Mouse (Mus musculus) liver, embryonic 15.5 days (tissue): Measurements from ENCODE around the gene Tmem170b. TPM values are rescaled to one million over a fixed set of nuclear protein-coding genes. Genes with fewer than 3 reads are reported as not detected.

Experiments
- ATAC-seq: fragments of 200-750 bp; cut with Nextera tagmentation; 2 replicates; pipeline ENCODE4 v1.8.0; 2017; ENCODE audit warnings: moderate number of reproducible peaks, mild to moderate bottlenecking, moderate library complexity; ENCODE audit not compliant: insufficient read depth
- H3K27ac ChIP-seq: fragments of 300-500 bp; sonication (generic); replicated peaks from 2 replicates; pipeline ENCODE4 v1.5.1; 2015; ENCODE audit warnings: mild to moderate bottlenecking, inconsistent platforms
- H3K27me3 ChIP-seq: fragments of 300-500 bp; sonication (generic); 2 replicates; pipeline ENCODE4 v1.6.1; 2015; ENCODE audit warnings: mild to moderate bottlenecking, inconsistent platforms
- H3K36me3 ChIP-seq: fragments of 300-500 bp; sonication (generic); replicated peaks from 2 replicates; pipeline ENCODE4 v1.6.1; 2015; ENCODE audit warnings: moderate library complexity, mild to moderate bottlenecking, inconsistent platforms
- H3K4me1 ChIP-seq: fragments of 300-500 bp; sonication (generic); replicated peaks from 2 replicates; pipeline ENCODE4 v1.6.1; 2015; ENCODE audit warnings: inconsistent platforms
- H3K4me2 ChIP-seq: fragments of 300-500 bp; sonication (generic); 2 replicates; pipeline ENCODE4 v1.6.1; 2015; ENCODE audit warnings: moderate library complexity, mild to moderate bottlenecking, inconsistent platforms
- H3K4me3 ChIP-seq: fragments of 300-500 bp; sonication (generic); replicated peaks from 2 replicates; pipeline ENCODE4 v1.5.1; 2015; ENCODE audit warnings: mild to moderate bottlenecking, inconsistent platforms
- H3K9ac ChIP-seq: fragments of 300-500 bp; sonication (generic); 2 replicates; pipeline ENCODE4 v1.6.1; 2015; ENCODE audit warnings: moderate library complexity, mild to moderate bottlenecking, inconsistent platforms
- H3K9me3 ChIP-seq: fragments of 300-500 bp; sonication (generic); replicated peaks from 2 replicates; pipeline ENCODE4 v1.6.1; 2016; ENCODE audit warnings: inconsistent platforms
- WGBS: fragments of 180-500 bp; shearing (Covaris S2); methylation state at CpG from one replicate; pipeline ENCODE4 v1.1.7; 2015; ENCODE audit warnings: mixed read lengths; ENCODE audit not compliant: insufficient replicate concordance; 5-methylcytosine and 5-hydroxymethylcytosine counted together
- polyA plus RNA-seq: library from polyadenylated mRNA; unstranded; fragments of >200 nt; fragmentation: Nextera tagmentation; extraction: Ambion mirVana; gene quantifications from 2 replicates; pipeline ENCODE4 v1.2.1, GENCODE M21; 2015

The Tmem170b gene
- polyA plus RNA-seq, 1 experiment from 2014 or later, result 5.8 TPM

DNA sequence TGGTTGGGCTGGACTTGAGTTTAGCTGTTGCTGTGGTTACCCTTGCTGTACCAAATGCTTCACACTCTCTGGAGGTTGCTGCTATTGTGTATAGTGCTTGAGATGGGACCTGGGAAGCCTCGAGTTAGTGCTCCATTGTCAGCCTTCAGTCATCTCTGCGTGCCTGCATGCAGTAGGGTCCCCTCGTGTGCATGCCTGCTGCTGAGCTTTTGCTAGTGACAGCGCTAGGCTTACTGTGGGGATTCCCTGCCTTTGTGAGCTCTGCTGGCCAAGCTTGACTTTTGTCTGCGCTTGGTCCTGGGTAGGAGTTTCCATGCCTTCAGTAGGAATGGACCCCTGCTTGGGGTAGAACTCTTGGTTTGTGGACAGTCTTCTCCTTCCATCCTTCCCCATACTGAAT is 9.3 kb downstream of the Tmem170b start:
- WGBS, result 59% methylated on average over 5 of the region's 5 CpGs
- no peaks in the 10 kb centered on the region for H3K9me3 ChIP-seq

DNA sequence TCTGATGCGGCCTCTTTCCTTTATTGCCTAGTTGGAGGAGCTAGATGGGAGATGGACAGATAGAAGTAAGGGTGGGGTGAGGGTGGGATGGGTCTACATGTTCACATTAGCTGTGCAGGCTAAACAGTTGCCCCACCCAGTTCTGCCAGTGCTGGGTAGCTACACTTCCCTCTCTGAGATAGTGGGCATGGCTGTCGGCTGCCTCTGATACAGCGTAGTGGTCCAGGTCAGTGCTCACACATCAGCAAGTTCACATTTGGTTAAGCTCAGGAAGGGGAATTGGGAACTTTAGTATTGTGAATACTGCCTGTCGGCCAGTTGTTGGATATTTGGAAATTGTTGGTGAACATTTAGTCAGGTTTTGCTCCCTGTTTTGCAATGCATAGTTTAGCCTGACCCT is 13.8 kb downstream of the Tmem170b start:
- Histone ChIP-seq H3K4me1 (peaks cover 13% of the 10 kb centered on the region), H3K36me3 (no peaks in the 10 kb centered on the region), H3K9me3 (no peaks in the 10 kb centered on the region), H3K27ac (0 out of 2 replicates have a peak overlapping the region, but pooled peaks have one; percentile 38), H3K4me3 (no peak overlapping the region), H3K4me2 (no peak overlapping the region), H3K27me3 (no peaks in the 10 kb centered on the region), H3K9ac (no peak overlapping the region)
- 33% methylated on average over 4 of the region's 4 CpGs for WGBS
- ATAC-seq, result peak; percentile 76

More for the DNA sequence above, 9.3 kb downstream of the Tmem170b start:
- no peak overlapping the region for H3K4me3 ChIP-seq
- H3K4me1 ChIP-seq, result peaks cover 16% of the 10 kb centered on the region
- no peaks in the 10 kb centered on the region for H3K36me3 ChIP-seq
- ATAC-seq, result no peak
- no peak overlapping the region for H3K9ac ChIP-seq
- H3K27me3 ChIP-seq, result no peaks in the 10 kb centered on the region
- H3K4me2 ChIP-seq, result no peak overlapping the region
- no peak overlapping the region for H3K27ac ChIP-seq

DNA sequence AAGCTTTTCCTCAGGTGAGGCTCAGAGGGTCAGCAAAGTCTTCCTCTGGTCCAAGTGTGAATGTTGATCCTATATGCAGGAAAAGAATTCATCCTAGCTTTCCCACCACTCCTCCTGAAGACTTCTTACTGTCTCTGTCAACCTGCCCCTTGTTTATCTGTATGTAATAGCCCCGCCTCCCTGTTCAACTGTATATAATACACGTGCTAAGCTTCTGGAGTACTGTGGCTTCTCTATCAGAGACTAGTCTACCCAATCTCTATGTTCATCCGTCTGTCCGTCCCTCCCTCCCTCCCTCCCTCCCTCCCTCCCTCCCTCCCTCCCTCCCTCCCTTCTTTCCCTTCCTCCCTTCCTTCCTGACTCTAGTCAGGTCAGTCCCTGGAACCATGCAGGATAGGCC is 14.4 kb downstream of the Tmem170b start:
- no peak overlapping the region for H3K4me3 ChIP-seq
- H3K4me2 ChIP-seq, result no peak overlapping the region
- H3K27me3 ChIP-seq, result no peaks in the 10 kb centered on the region
- 0 out of 2 replicates have a peak overlapping the region, but pooled peaks have one; percentile 38 for H3K27ac ChIP-seq
- no peaks in the 10 kb centered on the region for H3K36me3 ChIP-seq
- H3K9ac ChIP-seq, result no peak overlapping the region
- H3K4me1 ChIP-seq, result peaks cover 19% of the 10 kb centered on the region
- H3K9me3 ChIP-seq, result no peaks in the 10 kb centered on the region
- no peak for ATAC-seq
- WGBS, result 24% methylated on average over 4 of the region's 4 CpGs

DNA sequence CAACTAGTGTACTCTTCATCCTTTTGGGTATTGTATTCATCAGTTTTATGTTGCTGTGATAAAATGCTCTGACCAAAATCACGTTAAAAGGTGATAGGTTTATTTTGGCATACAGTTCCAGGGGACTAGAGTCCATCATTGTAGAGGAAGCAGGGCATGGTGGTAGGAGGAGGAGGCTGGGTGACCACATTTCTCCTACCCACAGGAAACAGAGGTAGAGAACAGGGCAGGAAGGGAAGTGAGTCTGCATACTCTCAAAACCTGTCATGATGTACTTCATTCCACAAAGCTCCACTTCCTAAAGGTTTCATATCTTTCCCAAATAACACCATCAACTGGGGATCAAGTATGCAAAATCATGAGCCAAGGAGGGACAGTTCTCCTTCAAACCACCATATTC is 18.4 kb downstream of the Tmem170b start:
- Histone ChIP-seq H3K27me3 (no peaks in the 10 kb centered on the region), H3K9ac (no peak overlapping the region), H3K36me3 (no peaks in the 10 kb centered on the region; the same call in 1 of the 2 replicates), H3K4me3 (no peak overlapping the region), H3K4me2 (no peak overlapping the region), H3K4me1 (peaks cover 22% of the 10 kb centered on the region), H3K9me3 (no peaks in the 10 kb centered on the region), H3K27ac (no peak overlapping the region)
- ATAC-seq, result no peak
- WGBS, result 64% methylated on average over 1 of the region's 1 CpGs

DNA sequence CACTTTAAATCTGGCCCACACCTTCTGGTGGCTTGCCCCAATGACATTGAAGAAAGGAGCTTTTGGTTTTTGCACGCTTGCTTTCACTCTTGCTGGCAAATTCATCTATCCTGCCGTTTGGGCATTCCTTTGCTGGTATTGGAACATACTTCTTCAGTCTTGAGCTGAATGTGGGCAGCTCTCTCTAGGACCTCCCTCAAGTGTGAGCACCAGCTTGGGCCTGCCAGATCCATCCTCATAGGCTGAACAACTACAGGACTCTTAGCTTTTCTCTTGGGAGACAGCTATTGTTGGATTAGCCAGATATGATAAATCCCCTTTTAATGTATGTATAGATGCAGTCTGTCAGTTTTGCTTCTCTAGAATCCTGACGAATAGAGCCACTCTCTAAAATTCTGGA is 19.5 kb downstream of the Tmem170b start:
- no peak overlapping the region for H3K4me3 ChIP-seq
- no peak overlapping the region for H3K27ac ChIP-seq
- no peak overlapping the region for H3K9ac ChIP-seq
- peaks cover 11% of the 10 kb centered on the region for H3K4me1 ChIP-seq
- 73% methylated on average over 3 of the region's 3 CpGs for WGBS
- no peak overlapping the region for H3K4me2 ChIP-seq
- no peaks in the 10 kb centered on the region for H3K9me3 ChIP-seq
- no peak for ATAC-seq
- no peaks in the 10 kb centered on the region; the same call in 1 of the 2 replicates for H3K36me3 ChIP-seq
- no peaks in the 10 kb centered on the region for H3K27me3 ChIP-seq

DNA sequence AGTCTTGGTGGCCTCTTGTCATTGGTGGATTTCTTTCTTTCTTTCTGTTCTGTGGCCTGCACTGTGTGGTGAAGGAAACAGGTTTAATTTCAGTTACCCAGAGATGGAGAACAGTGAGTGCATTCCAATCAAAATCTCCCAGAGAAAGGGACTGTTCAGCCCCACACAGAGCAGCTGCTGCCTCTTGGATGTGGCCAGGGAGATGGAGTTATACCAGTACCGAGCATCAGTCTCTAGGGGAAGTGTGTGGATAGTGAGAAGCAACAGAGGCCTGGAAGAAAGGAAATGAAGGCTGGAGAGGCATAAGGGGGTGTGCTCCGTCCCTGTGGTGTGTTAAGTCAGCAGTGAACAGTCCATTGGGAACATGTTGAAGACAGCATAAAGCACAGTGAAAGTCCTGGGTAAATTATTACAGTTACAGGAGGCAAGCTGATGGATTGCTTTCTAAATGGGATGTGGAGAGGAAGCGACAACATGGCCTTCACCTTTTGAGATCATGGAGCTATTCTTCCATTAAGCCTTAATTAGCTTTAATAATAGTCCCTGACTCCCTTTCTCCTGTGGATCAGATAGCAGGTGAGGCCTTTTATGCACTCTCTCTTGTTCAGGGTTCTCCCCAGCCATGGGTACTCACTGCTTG is 21.7 kb downstream of the Tmem170b start:
- no peaks in the 10 kb centered on the region for H3K27me3 ChIP-seq
- H3K4me1 ChIP-seq, result peaks cover 11% of the 10 kb centered on the region
- no peak overlapping the region for H3K27ac ChIP-seq
- H3K4me2 ChIP-seq, result no peak overlapping the region
- no peak overlapping the region for H3K9ac ChIP-seq
- no peaks in the 10 kb centered on the region; the same call in 1 of the 2 replicates for H3K36me3 ChIP-seq
- no peaks in the 10 kb centered on the region for H3K9me3 ChIP-seq
- no peak for ATAC-seq
- H3K4me3 ChIP-seq, result no peak overlapping the region
- WGBS, result 61% methylated on average over 3 of the region's 3 CpGs

- H3K27ac ChIP-seq, result no peak overlapping the region
- 0 out of 2 replicates have a peak, but pooled peaks cover 6% of the 10 kb centered on the region for H3K36me3 ChIP-seq
- no peak overlapping the region for H3K9ac ChIP-seq
- 24% methylated on average over 13 of the region's 13 CpGs for WGBS
- H3K9me3 ChIP-seq, result no peaks in the 10 kb centered on the region
- ATAC-seq, result no peak
- H3K27me3 ChIP-seq, result no peaks in the 10 kb centered on the region
- H3K4me2 ChIP-seq, result no peak overlapping the region
- H3K4me3 ChIP-seq, result no peak overlapping the region
- peaks cover 3% of the 10 kb centered on the region; the same call in 1 of the 2 replicates for H3K4me1 ChIP-seq
Measured at GRCm38 (mm10) chr13:41634401-41634818, 28.7 kb downstream of the Tmem170b start.

DNA sequence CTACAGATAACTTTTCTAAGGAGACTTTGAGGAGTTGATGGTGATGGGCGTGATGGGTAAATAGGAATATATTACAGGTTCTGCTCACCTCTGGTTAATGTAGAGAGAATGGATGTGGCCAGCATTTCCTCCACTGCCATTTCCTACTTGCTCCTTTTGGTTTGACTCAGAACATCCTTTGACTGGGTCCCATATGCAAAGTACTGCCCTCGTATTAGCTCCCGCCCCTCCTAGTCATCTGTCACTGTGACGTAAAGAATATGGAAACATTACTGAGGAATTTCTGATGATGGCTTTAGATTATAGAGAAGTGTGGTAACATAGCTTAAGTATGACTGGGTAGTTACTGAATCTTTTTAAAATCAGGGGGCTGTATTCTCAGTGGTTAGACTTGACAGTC is 32.4 kb downstream of the Tmem170b start:
- WGBS, result 85% methylated on average over 4 of the region's 4 CpGs
- H3K4me1 ChIP-seq, result peaks cover 3% of the 10 kb centered on the region; the same call in 1 of the 2 replicates
- H3K36me3 ChIP-seq, result 0 out of 2 replicates have a peak, but pooled peaks cover 6% of the 10 kb centered on the region
- no peaks in the 10 kb centered on the region for H3K9me3 ChIP-seq
- H3K4me3 ChIP-seq, result no peak overlapping the region
- ATAC-seq, result no peak
- H3K4me2 ChIP-seq, result no peak overlapping the region
- H3K9ac ChIP-seq, result no peak overlapping the region
- H3K27me3 ChIP-seq, result no peaks in the 10 kb centered on the region
- H3K27ac ChIP-seq, result no peak overlapping the region

DNA sequence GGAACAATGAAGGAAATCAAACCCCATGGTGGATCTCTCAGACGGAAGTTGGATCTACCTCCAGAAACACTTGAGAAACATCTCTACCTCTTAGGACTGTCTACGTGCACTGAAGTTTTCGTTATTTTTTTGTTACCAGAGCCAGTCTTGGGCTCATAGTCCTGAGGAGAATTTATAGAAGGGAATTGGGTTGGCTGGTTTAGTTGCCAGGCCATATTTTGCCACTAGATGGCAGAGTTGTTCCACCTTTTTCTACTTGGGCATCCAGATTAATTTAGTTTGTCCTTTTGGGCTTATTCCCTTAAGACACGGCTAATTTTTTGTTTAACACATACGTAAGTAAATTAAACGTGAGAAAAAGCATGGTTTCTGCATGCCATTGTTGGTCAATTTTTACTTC is 37.1 kb downstream of the Tmem170b start:
- no peaks in the 10 kb centered on the region for H3K9me3 ChIP-seq
- H3K36me3 ChIP-seq, result 0 out of 2 replicates have a peak, but pooled peaks cover 6% of the 10 kb centered on the region
- H3K27me3 ChIP-seq, result no peaks in the 10 kb centered on the region
- H3K9ac ChIP-seq, result no peak overlapping the region
- no peak overlapping the region for H3K4me2 ChIP-seq
- WGBS, result 21% methylated on average over 6 of the region's 6 CpGs
- no peak overlapping the region for H3K27ac ChIP-seq
- no peak overlapping the region for H3K4me3 ChIP-seq
- no peaks in the 10 kb centered on the region for H3K4me1 ChIP-seq
- ATAC-seq, result no peak

- Histone ChIP-seq H3K27ac (no peak overlapping the region), H3K36me3 (no peaks in the 10 kb centered on the region), H3K4me1 (no peaks in the 10 kb centered on the region), H3K4me3 (no peak overlapping the region), H3K4me2 (no peak overlapping the region), H3K9me3 (no peaks in the 10 kb centered on the region), H3K9ac (no peak overlapping the region), H3K27me3 (no peaks in the 10 kb centered on the region)
- ATAC-seq, result no peak; the same call in 1 of the 2 replicates
- WGBS, result 73% methylated on average over 7 of the region's 7 CpGs
Measured at GRCm38 (mm10) chr13:41643798-41644197, 38.1 kb downstream of the Tmem170b start.

GRCm38 (mm10) chr13:41644591-41645482 is 39.1 kb downstream of the Tmem170b start:
- Histone ChIP-seq H3K36me3 (no peaks in the 10 kb centered on the region), H3K4me1 (no peaks in the 10 kb centered on the region), H3K9me3 (no peaks in the 10 kb centered on the region), H3K4me3 (no peak overlapping the region), H3K27me3 (no peaks in the 10 kb centered on the region), H3K27ac (no peak overlapping the region), H3K4me2 (no peak overlapping the region), H3K9ac (no peak overlapping the region)
- ATAC-seq, result no peak
- WGBS, result 56% methylated on average over 10 of the region's 10 CpGs
